Comparison of ENCODE assay signal across 8 mouse cellular contexts in the genomic region with DNA sequence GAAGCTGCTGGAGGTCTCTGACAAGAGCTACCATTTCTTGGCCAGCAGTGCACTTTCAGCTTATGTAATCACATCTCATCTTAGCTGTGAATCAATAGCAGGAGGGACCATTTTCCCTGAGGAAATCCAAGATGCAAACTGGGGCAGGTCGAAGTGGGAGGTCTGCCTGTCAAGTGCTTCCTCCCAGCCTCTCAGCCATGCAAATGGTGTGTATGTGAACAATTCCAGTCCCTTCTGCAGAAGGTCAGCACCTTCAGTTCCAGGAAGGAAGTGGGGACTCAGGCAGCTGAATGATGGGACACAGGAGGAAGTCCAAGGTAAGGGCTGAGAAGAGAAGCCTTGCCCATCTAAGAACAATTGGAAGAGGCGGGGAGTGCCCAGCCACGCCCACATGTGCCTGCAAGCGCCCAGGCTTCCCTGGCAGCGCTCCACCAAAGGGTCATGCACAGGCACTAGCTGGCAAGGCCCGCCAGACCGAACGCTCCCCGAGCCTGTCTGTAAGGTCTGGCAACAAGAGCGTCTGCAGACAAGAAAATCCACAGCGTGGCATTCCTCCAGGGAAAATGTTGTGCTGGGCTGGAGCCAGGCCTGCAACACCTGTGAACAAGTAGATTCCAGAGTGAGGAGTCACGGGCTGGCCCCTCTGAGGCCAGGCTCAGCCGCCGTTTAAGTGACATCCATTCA.
DNase-seq lines count a peak whose midpoint lies in the region; ATAC-seq and TF ChIP-seq lines count a peak whose summit lies in the region.

No protein-coding gene starts in this region.

- H3K4me1 ChIP-seq in cerebellum, adult 2 months (ENCODE audit: control insufficient read depth, insufficient read depth, low read length) = peaks cover 9% of the 10 kb centered on the region; the same call in 1 of the 2 replicates
- H3K4me1 ChIP-seq in heart, embryonic 10.5 days = peaks cover 9% of the 10 kb centered on the region
- peaks cover 7% of the 10 kb centered on the region for H3K4me1 ChIP-seq in kidney, embryonic 14.5 days (ENCODE audit: control insufficient read depth, insufficient read depth, low read length)

- H3K9me3 ChIP-seq in heart, embryonic 10.5 days = peaks cover 9% of the 10 kb centered on the region
- peaks cover 5% of the 10 kb centered on the region for H3K9me3 ChIP-seq in kidney, embryonic 14.5 days (ENCODE audit: control insufficient read depth, low read length)

- no peak for TF ChIP-seq CTCF in cerebellum, adult 2 months (IDR thresholded peaks at IDR 0.05; ENCODE audit: borderline replicate concordance, insufficient read depth, low read depth, low read length)

- H3K4me2 ChIP-seq in kidney, embryonic 14.5 days (replicated peaks; ENCODE audit: low read depth, low read length) = no peak overlapping the region

- WGBS in cerebellum, adult 2 months = 9% methylated on average over 14 of the region's 14 CpGs
- WGBS in heart, embryonic 10.5 days = 40% methylated on average over 14 of the region's 14 CpGs
- WGBS in kidney, embryonic 14.5 days = 54% methylated on average over 14 of the region's 14 CpGs

- H3K27ac ChIP-seq in cerebellum, adult 2 months (ENCODE audit: insufficient read depth, low read length) = peak overlapping the region; percentile 29; the same call in 1 of the 2 replicates
- H3K27ac ChIP-seq in heart, embryonic 10.5 days = peak overlapping the region; percentile 43; the same call in 1 of the 2 replicates
- no peak overlapping the region for H3K27ac ChIP-seq in kidney, embryonic 14.5 days (ENCODE audit: low read depth, low read length)

- peak; percentile 43 to 46 for DNase-seq in right cerebral cortex, postnatal 10 days (ENCODE audit: low spot score in 2 of 2)
- DNase-seq in right cerebral cortex, postnatal 36 days (ENCODE audit: low spot score in 2 of 2) = no peak
- DNase-seq in cerebellum, adult 2 months = peak; percentile 77 to 79
- DNase-seq in heart, embryonic 10.5 days (ENCODE audit: low spot score) = no peak
- DNase-seq in layer of hippocampus, postnatal 14 days (ENCODE audit: low spot score in 2 of 2) = no peak
- DNase-seq in spleen, adult 12 weeks (ENCODE audit: low spot score) = no peak

- peaks cover 11% of the 10 kb centered on the region; the same call in 1 of the 2 replicates for H3K36me3 ChIP-seq in heart, embryonic 10.5 days
- H3K36me3 ChIP-seq in kidney, embryonic 14.5 days (ENCODE audit: control insufficient read depth, insufficient read depth, low read length) = no peaks in the 10 kb centered on the region

- H3K27me3 ChIP-seq in cerebellum, adult 2 months (ENCODE audit: control insufficient read depth, insufficient read depth, low read length) = no peaks in the 10 kb centered on the region
- H3K27me3 ChIP-seq in heart, embryonic 10.5 days (ENCODE audit: insufficient read depth, poor library complexity, severe bottlenecking) = no peaks in the 10 kb centered on the region
- H3K27me3 ChIP-seq in kidney, embryonic 14.5 days (ENCODE audit: control insufficient read depth, insufficient read depth, low read length) = no peaks in the 10 kb centered on the region

- H3K9ac ChIP-seq in kidney, embryonic 14.5 days (ENCODE audit: low read depth, low read length) = no peak overlapping the region

- TF ChIP-seq POLR2A in cerebellum, adult 2 months (IDR thresholded peaks at IDR 0.05; ENCODE audit: borderline replicate concordance, insufficient read depth, low read length) = no peak

- H3K4me3 ChIP-seq in cerebellum, adult 2 months (replicated peaks; ENCODE audit: insufficient read depth, low read depth, low read length) = no peak overlapping the region
- no peak overlapping the region for H3K4me3 ChIP-seq in heart, embryonic 10.5 days
- no peak overlapping the region for H3K4me3 ChIP-seq in kidney, embryonic 14.5 days (ENCODE audit: low read length)

- peak; percentile 71 for ATAC-seq in kidney, embryonic 14.5 days (ENCODE audit: low FRiP score, low TSS enrichment)
- peak; percentile 77 for ATAC-seq in megakaryocyte progenitor cell, adult 5-6 weeks (replicated peaks; ENCODE audit: poor library complexity)

Comparison
In these comparisons a context has a peak if more than half of its experiments do, and no peak if none do; other contexts are left out.
1. DNase-seq: peak in right cerebral cortex, postnatal 10 days (2 of 2) and cerebellum, adult 2 months (2 of 2); none in right cerebral cortex, postnatal 36 days (0 of 2), heart, embryonic 10.5 days (single experiment), layer of hippocampus, postnatal 14 days (0 of 2) and spleen, adult 12 weeks (single experiment).